Mouse (Mus musculus) layer of hippocampus, adult 9-10 months (tissue): ENCODE results near the gene Ak1.

Source experiments
- DNase-seq: peaks from one replicate; pipeline ENCODE4 v3.0.0; 2022; ENCODE audit warnings: low spot score

Ak1 gene

GRCm38 (mm10) chr2:32601417-32602065 is 20.0 kb upstream of the Ak1 start:
- DNase-seq, result no peak

DNA sequence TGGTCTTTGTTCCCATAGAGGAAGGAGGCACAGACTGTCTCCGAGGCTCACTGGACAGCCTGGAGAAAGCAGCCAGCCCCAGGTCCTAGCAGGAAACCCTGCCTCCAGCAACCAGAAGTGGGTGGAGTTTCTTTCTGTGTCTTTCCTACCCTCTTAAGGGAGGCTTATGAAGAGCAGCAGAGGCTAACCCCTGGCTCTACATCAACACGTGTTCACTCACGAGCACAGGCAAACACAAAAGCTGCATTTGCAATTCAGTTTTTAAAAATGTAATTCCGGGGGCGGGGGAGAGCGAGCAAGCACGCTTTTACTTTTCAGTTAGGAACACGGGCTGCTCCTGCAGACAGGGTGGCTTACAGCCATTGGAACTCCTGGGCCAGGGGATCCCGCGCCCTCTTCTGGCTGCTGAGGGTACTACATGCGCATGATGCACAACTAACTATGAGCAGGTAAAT is 18.9 kb upstream of the Ak1 start:
- DNase-seq, result peak; percentile 79

DNA sequence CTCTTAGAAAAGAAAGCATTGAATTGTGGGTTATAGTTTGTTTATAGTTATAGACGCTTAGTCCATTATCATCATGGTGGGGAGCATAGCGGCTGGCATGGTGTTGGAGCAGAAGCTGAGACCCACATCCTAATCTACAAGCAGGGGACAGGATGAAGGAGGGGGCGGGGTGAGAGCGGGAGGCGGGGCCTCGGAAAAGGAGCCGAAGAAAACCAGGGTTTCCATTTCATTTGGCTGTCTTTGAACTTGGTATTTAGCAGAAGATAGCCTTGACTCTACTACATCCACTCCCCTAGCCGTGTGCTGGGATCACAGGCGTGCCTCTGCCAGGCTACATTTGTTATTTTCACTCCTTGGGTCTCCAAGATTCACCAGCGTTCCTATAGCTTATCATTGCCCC is 16.9 kb upstream of the Ak1 start:
- no peak for DNase-seq

GRCm38 (mm10) chr2:32606161-32607142 is 15.1 kb upstream of the Ak1 start:
- DNase-seq, result no peak

GRCm38 (mm10) chr2:32607262-32607947 is 14.2 kb upstream of the Ak1 start:
- DNase-seq, result no peak

- DNase-seq, result no peak
These were observed 13.3 kb upstream of the Ak1 start for GRCm38 (mm10) chr2:32608141-32608777.

DNA sequence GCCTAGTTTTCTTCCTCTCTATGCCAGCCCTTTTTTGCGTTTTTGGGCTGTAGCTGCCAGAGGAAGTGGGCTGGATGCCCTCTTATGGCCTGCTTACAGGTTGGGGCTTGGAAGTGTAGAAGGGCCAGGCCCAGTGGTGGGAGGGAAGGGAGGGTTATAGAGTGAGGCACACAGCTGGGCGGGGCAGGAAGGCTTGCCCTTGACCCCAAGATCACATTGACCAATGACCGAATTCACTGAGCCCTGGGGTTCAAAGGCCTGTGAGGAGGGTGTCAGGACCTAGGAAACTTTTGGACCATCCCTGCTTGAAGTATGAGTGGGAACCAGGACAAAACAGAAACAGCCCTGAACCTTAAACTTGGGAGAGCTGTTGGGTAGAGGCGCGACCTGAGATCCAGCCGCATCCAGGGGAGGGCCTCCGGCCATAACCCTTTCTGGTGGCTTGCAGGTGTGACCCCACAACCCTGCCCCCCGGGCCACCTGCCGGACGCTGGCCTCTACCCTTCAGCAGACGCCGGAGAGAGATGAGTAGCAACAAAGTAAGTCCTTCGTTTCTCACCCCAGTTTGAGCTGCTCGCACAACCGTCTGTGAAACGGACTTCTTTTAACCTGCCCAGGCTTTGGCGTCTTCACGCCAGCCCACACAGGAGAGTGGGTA is 12.7 kb upstream of the Ak1 start:
- no peak for DNase-seq

DNA sequence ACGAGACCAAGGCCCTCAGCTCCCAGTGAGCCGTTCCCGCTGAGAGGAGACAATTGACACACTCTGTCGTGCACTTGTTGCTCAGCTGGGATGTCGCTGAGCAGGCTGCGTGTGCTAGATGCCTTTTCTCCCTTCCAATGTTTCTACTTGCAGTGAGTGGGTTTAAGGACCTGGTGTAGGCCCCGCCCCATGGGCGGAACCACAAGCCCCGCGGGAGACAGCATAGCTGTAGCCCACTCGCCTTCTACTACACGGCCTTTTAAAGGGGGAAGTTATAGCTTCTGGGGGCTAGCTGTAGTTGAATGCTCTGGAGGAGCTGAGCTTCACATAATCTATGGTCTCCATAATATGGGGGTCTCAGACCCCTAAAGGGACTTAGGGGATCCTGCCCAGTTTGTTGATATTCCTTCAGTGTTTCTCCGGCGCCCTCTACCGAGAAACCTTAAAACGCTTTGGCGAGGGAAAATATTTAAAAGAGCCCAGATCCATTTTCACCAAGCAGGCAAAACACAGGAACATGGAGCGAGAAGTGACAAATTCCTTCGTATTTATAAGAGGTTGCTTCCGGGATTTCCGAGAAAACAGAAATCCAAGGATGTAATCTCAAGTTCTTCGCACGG is 10.8 kb upstream of the Ak1 start:
- DNase-seq, result no peak

- no peak for DNase-seq
These were observed 9.3 kb upstream of the Ak1 start for GRCm38 (mm10) chr2:32612274-32612673.

GRCm38 (mm10) chr2:32617109-32617508 is 4.4 kb upstream of the Ak1 start:
- no peak for DNase-seq

DNA sequence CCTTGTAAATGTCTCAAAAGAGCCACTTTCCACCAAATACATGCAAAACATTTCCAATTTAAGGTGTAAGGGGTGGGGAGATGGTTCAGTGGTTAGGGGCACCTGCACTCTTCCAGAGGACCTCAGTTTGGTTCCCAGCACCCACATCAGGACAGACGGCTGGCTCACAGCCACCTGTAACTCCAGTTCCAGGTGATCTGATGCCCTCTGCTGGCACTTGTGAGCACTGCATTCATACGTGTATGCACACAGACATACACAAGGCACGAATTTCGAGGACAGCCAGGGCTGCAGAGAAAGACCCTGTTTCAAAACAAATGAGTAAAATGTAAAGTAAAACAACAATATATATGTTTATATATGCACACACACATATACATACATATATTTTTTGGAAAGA is 4.0 kb upstream of the Ak1 start:
- DNase-seq, result no peak

DNA sequence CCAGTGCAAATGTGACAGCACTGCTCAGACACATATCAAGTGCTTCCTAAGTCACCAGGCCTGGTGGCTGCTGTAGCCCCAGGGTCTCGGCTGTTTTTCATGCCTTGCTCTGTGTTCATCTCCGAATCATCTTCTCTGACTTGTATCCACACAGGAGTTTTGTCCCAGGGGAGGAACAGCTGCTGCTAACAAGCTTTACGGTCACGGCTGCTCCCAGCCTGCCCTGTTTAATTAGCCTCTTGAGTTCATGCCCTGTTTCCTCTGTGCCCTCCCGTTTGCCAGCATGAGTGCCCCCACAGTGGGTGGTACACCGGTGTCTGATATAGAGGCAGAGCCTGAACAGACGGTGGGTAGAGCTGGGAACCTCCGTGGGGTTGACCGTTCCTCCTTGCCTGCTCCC is 3.5 kb upstream of the Ak1 start:
- DNase-seq, result no peak

- no peak for DNase-seq
These were observed 659 bp upstream of the Ak1 start for GRCm38 (mm10) chr2:32620682-32621516.

DNA sequence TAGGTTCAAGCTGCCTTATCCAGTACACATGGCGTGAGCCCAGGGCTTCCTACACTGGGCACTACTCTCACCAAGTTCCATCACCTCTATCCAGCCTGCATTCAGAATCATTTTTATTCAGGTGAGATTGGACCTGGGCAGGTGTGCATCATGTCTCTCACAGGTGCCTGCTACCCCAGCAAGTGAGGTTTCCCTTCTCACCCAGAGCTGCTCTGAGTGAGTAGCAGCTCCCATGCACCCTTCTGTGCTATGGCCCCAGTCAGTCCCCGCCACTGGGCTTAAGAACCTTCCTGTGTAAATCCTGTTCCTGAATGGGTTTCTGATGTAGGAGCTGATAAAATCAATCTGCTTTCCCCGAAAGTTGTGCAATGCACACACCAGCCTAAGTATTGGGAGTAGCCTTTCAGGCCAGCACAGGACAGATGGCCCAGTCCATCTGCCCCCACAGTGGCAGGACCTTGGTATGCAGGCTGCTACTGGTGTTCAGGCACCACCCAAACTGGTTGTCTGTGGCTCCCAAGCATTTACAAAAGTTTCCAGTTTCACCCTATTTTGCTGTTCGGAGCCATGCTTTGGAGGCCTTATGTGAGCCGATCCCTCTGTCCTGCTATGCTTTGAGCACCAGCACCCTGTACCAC is 2.7 kb downstream of the Ak1 start:
- no peak for DNase-seq

DNA sequence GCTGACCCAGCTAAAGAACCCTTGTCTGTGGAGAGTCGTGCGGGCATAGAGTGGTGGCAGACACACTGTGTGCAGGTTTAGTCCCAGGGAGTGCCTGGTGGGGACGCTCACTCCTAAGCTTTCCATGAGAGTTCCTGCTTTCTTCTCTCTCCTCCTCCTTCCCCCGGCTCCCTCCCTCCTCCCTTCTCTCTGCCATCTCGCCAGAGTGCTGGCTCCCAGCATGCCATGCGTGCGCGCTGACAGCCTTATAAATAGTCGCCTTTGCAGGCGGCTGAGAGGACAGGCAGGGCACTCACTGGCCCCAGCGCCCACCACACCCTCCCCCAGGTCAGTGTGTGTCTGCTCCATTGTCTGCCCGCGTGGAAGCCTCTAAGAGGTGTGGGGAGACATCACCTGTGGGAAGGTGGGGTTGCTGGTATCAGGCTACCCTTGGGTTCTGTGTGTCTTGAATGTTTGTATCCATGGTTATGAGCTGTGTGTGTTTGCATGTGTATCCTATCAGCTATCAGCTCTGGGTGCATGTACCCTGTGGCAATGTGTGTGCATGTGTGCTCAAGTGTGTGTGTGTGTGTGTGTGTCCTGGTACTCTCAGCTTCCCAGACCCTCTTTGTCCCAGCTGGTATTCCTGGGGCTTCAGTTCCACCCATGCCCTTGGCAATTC is 3.8 kb downstream of the Ak1 start:
- DNase-seq, result peak; percentile 71

DNA sequence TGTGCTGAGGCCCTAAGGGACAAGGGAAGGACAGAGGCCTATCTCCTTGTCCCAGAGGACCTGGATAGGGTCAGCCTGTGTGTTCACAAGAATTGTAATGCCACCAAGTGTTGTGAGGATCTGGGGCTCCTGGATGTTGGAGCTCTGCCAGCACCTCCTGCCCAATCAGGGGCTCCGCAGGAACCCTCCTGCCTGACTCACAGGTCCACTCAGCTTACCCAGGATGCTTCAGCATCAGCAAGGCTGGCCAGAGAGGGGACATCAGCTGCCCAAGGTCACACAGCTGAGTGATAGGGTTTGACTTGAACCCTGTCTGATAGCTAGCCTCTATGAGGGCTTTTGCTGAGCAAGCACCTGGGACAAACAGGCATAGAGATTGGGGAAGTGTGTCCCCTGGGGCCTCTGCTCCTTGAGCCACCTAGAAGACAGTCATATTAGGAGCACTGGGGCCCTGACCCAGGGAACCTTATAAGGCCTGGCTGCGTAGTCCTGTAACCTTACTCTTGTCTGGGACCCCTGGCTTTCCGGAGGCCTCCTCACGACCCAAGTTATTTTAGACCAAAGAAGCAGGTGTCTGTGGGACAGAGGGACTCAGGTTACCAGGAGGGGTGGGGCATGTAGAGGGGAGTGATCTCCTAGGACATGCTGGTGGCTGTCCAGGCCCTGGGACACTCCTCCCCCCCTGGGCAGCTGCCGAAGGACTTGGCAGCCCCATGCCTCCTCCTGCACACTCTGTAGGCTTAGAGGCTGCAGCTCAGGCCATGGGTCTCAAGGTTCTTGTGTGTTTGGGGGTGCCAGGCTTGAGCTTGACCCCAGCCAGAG is 4.5 kb downstream of the Ak1 start:
- DNase-seq, result no peak

- DNase-seq, result no peak
These were observed 5.9 kb downstream of the Ak1 start for GRCm38 (mm10) chr2:32627266-32628043.
